Mouse (Mus musculus) thymus, adult 2 months (tissue): ENCODE measurements around the gene Ttc25. TPM values are rescaled to one million over a fixed set of nuclear protein-coding genes. Genes with fewer than 3 reads are reported as not detected.
"Not testable (repeated sequence)": the region's sequence is repeated elsewhere in the genome, so short reads cannot be mapped to it uniquely, and the experiment has no call there.

ENCODE experiments used
- DNase-seq: peaks from one replicate; pipeline ENCODE4 v3.0.0; 2021
- H3K27ac ChIP-seq: fragments of 200-500 bp; 2 replicates; pipeline ENCODE4 v1.5.1; 2012; ENCODE audit warnings: low read length, control low read depth; ENCODE audit not compliant: control insufficient read depth, insufficient read depth
- H3K27me3 ChIP-seq: fragments of 200-500 bp; 2 replicates; pipeline ENCODE4 v1.6.1; 2012; ENCODE audit warnings: mild to moderate bottlenecking, low read length, moderate library complexity, mixed read lengths; ENCODE audit not compliant: control insufficient read depth, insufficient read depth
- H3K36me3 ChIP-seq: fragments of 200-500 bp; 2 replicates; pipeline ENCODE4 v1.6.1; 2012; ENCODE audit warnings: mild to moderate bottlenecking, low read length, moderate library complexity; ENCODE audit not compliant: control insufficient read depth, insufficient read depth
- H3K4me1 ChIP-seq: fragments of 200-500 bp; replicated peaks from 2 replicates; pipeline ENCODE4 v1.6.1; 2012; ENCODE audit warnings: low read length; ENCODE audit not compliant: control insufficient read depth, insufficient read depth
- H3K4me3 ChIP-seq: fragments of 200-500 bp; 2 replicates; pipeline ENCODE4 v1.5.1; 2012; ENCODE audit warnings: mild to moderate bottlenecking, low read length, control low read depth, moderate library complexity; ENCODE audit not compliant: control insufficient read depth, insufficient read depth
- CTCF ChIP-seq: fragments of 200-500 bp; IDR thresholded peaks from 2 replicates; pipeline ENCODE4 v1.5.1; 2012; ENCODE audit warnings: mild to moderate bottlenecking, control low read depth, low read length, moderate library complexity, borderline replicate concordance; ENCODE audit not compliant: control insufficient read depth, poor library complexity, insufficient read depth; ENCODE audit errors: extremely low read depth
- POLR2A ChIP-seq: fragments of 200-500 bp; IDR thresholded peaks from 2 replicates; pipeline ENCODE4 v1.6.1; 2012; ENCODE audit warnings: mild to moderate bottlenecking, low read length, control low read depth, moderate library complexity; ENCODE audit not compliant: control insufficient read depth, poor library complexity, insufficient read depth; ENCODE audit errors: extremely low read depth
- WGBS: fragments of 180-500 bp; shearing (Covaris S2); methylation state at CpG from one replicate; pipeline ENCODE4 v1.1.7; 2018; 5-methylcytosine and 5-hydroxymethylcytosine counted together
- polyA plus RNA-seq: library from polyadenylated mRNA; depleted of rRNA; stranded (reverse); fragments of >200 nt; gene quantifications from 2 replicates; pipeline ENCODE4 v1.2.3, GENCODE M21; 2012

Gene Ttc25
- polyA plus RNA-seq, 1 experiment: 0.58 TPM

GRCm38 (mm10) chr11:100611627-100612026, 66.2 kb downstream of the Ttc25 start:
- Histone ChIP-seq H3K27ac (no peak overlapping the region), H3K27me3 (no peaks in the 10 kb centered on the region), H3K36me3 (0 out of 2 replicates have a peak, but pooled peaks cover 3% of the 10 kb centered on the region), H3K4me3 (no peak overlapping the region), H3K4me1 (peaks cover 2% of the 10 kb centered on the region)
- WGBS: 94% methylated on average over 6 of the region's 6 CpGs
- TF ChIP-seq CTCF: no peak
- no peak for TF ChIP-seq POLR2A
- no peak for DNase-seq

GRCm38 (mm10) chr11:100613241-100613640, 67.8 kb downstream of the Ttc25 start:
- DNase-seq: no peak
- peaks cover 5% of the 10 kb centered on the region for H3K4me1 ChIP-seq
- H3K36me3 ChIP-seq: 0 out of 2 replicates have a peak, but pooled peaks cover 2% of the 10 kb centered on the region
- WGBS: 88% methylated on average over 3 of the region's 3 CpGs
- H3K27me3 ChIP-seq: no peaks in the 10 kb centered on the region
- no peak overlapping the region for H3K27ac ChIP-seq
- H3K4me3 ChIP-seq: no peak overlapping the region
- TF ChIP-seq POLR2A: no peak

DNA sequence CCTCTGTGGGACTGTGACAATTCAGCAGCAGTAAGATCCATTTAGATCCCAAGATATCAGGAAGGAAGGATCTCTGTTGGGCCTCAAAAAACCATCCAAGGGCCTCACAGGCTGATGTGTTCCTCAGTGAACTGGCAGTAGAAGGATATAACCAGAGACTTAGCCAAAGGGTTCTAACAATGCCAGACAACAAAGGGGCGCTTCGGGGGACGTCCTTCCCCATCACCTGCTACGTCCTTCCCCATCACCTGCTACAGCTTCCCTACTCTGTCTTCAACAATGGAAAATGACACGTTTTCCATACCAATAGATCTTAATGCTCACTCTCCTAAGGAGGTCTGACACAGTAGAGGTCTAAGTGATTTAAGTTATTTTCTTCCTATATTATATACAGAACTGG, 70.9 kb downstream of the Ttc25 start:
- no peak for TF ChIP-seq CTCF
- TF ChIP-seq POLR2A: no peak
- DNase-seq: no peak
- whole genome bisulfite sequencing: 93% methylated on average over 5 of the region's 5 CpGs
- Histone ChIP-seq H3K4me3 (no peak overlapping the region), H3K4me1 (peaks cover 8% of the 10 kb centered on the region), H3K36me3 (no peaks in the 10 kb centered on the region), H3K27ac (no peak overlapping the region), H3K27me3 (no peaks in the 10 kb centered on the region)

GRCm38 (mm10) chr11:100616836-100617235, 71.4 kb downstream of the Ttc25 start:
- 97% methylated on average over 7 of the region's 7 CpGs for WGBS
- not testable (repeated sequence) for DNase-seq, H3K36me3 ChIP-seq, H3K27me3 ChIP-seq, H3K4me1 ChIP-seq, H3K27ac ChIP-seq, H3K4me3 ChIP-seq

DNA sequence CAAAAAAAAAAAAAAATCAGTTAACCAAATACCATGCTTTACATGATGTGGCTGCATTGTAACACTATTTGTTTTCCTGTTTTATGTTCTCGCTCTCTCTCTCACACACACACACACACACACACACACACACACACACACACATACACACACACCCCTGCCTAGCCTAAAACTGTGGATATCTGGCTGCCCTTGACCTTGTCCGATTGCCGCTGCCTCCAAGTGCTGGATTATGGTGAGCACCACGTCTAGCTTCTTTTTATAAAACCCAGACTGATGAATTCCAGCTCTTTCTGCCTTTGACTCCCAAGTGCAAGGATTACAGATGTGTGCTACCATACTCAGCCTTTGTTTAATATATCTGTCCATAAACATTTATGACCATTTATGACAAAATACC, 72.1 kb downstream of the Ttc25 start:
- 92% methylated on average over 4 of the region's 4 CpGs for WGBS
- no peak for DNase-seq
- Histone ChIP-seq H3K4me1 (peaks cover 8% of the 10 kb centered on the region), H3K27ac (no peak overlapping the region), H3K27me3 (no peaks in the 10 kb centered on the region), H3K4me3 (no peak overlapping the region), H3K36me3 (no peaks in the 10 kb centered on the region)
- TF ChIP-seq CTCF (no peak), POLR2A (no peak)

GRCm38 (mm10) chr11:100618761-100619484, 73.5 kb downstream of the Ttc25 start, which contains the start of gene Nkiras2:
Nkiras2 (plus strand) TSS chr11:100619244.
- no peaks in the 10 kb centered on the region for H3K27me3 ChIP-seq
- under 1% methylated on average over 36 of the region's 36 CpGs for WGBS
- peak within 1 kb of the TSS; percentile 62 for H3K4me3 ChIP-seq
- H3K36me3 ChIP-seq: no peaks in the 10 kb centered on the region
- H3K4me1 ChIP-seq: peaks cover 11% of the 10 kb centered on the region
- DNase-seq: peak; percentile 80
- peak within 1 kb of the TSS; percentile 78 for H3K27ac ChIP-seq
- no peak for TF ChIP-seq CTCF
- peak; percentile 34; the same call in 1 of the 2 replicates for TF ChIP-seq POLR2A

DNA sequence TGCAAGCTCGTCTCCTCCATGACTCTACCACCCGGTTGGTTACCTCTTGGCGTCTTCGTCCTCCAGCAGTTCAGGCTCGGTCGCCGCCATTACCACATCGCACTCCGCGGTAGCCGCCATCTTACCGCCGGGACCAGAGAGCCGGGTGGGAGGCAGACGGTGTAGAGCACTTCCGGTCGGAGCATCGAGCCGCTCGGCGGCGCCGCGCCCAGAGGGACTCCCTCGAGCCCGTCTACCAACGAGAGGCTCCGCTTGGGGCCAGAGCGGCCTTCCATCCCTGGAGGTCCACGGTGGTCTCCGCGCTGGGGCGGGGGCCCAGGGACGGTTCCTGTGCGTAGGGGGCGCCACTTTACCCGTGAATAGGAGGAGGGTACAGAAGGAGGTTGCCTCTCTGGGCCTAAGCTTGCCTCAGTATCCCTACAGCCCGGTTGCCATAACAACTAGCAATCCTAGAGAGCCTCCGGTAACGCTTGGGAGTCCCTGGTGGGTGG, 74.1 kb downstream of the Ttc25 start:
- Histone ChIP-seq H3K27ac (peak overlapping the region; percentile 66), H3K4me1 (peaks cover 14% of the 10 kb centered on the region), H3K4me3 (peak overlapping the region; percentile 62), H3K36me3 (no peaks in the 10 kb centered on the region), H3K27me3 (no peaks in the 10 kb centered on the region)
- WGBS: under 1% methylated on average over 40 of the region's 40 CpGs
- peak; percentile 73 for TF ChIP-seq POLR2A
- peak; percentile 60; the same call in 1 of the 2 replicates for TF ChIP-seq CTCF
- peak; percentile 97 for DNase-seq
